Mouse (Mus musculus): ENCODE results near the gene Pitpnm3.
"Not testable (repeated sequence)": the region's sequence is repeated elsewhere in the genome, so short reads cannot be mapped to it uniquely, and the experiment has no call there.

The Pitpnm3 gene

DNA sequence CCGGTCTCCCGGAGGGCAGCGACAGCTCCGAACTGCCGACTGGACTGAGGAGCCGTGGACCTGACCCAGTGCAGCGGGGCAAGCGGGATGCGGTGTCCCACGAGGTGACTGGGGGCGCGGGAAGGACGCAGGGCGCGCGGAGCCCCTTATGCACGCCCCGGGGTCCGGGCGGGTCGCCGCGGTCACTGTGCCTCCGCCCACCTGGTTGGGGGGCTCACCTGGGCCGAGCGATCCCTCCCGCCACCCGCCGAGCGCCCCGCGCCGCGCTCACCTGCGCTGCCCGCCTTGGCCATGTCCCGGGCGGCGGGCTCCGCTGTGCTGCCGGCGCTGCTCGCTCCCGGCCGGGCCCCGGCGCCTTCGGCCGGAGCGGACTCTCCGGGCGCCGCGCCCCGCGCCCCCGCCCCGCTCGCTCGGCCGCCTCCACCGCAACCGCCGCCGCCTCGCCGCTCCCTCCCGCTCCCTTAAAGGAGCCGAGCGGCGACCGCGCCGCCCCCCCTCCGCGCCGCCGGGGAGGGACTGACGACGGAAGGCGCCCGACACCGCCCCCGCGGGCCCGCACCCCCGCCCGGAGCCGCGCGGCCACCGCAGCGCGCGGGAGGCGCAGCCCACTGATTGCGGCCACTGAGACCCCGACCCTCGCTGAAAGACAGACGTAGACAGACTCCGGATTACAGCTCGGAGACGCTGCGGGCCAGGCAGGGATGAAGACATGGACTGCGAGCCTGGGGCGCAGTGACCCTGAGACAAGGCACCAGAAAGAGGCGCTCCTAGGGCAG is at the start of gene Pitpnm3:
Gene Pitpnm3, minus strand, starts transcription at position 396 of the 776 bp plus-strand sequence.
- peak; percentile 72 to 84 for DNase-seq

DNA sequence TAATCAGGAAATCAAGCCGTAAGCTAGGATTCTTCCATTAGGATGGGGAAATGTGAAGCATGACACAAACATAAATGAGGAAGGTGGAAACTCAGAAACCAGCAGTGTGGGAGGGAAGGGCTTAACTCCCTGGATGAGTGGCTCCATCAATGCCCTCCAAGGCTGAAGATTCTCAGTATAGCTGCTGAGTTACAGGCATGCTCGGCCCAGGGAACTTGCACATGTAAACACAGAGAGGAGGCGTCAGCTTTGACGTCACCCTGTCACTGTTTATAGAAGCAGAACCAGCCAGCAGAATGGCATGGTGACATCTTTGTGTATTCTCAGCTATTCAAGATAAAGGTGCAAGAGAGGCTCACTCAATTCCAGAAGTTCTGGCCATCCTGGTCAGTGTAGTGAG is 48.7 kb upstream of the Pitpnm3 start:
- no peak for DNase-seq

DNA sequence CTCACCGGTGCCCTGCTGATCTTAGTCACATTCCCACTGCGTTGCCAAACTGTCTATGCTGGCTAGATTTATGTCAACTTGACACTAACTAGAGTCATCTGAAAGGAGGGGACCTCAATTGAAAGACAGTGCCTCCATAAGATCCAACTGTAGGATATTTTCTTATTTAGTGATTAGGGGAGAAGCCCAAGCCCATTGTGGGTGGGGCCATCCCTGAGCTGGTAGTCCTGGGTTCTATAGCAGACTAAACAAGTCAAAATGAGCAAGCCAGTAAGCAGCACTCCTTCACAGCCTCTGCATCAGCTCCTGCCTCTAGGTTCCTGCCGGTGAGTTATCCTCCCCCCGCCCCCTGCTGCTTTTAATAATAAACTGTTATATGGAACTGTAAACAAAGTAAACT is 45.6 kb upstream of the Pitpnm3 start:
- DNase-seq: no peak

DNA sequence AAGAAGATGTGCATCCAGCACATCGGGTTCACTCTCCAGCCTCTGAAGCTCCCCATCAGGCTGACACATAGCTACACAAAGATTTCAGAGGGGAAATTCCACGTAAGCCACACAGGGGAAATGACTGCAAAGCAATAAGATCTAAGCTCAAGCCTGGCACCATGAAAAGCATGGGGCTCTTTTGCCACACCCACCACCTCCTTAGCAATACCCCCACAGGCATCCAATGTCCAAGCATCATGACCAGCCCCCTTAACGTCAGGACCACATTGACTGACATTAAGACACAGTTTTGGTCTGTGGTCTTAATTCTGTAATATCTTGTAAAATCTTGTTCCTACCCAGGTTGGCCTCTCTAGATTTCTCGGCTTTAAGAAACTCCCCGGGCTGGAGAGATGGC is 45.0 kb upstream of the Pitpnm3 start:
- no peak for DNase-seq

DNA sequence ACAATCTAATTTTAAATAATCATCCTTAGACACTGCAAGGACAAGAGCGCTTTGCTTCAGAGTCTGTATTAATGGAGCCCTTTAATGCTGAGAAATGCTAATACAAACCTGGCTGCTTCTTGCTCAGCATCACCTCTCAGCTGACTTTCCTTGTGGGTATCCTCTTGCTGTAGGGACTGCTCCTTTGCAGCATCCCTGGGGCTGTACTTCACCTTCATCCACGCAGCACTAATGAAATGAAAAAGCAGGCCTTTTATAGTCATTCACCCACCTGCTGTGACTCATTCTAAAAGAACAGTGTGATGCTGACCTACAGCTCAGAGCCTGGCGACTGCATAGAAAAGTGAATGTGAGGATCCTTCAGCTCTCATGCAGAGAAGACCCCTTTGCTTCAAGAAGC is 41.0 kb upstream of the Pitpnm3 start:
- no peak for DNase-seq

DNA sequence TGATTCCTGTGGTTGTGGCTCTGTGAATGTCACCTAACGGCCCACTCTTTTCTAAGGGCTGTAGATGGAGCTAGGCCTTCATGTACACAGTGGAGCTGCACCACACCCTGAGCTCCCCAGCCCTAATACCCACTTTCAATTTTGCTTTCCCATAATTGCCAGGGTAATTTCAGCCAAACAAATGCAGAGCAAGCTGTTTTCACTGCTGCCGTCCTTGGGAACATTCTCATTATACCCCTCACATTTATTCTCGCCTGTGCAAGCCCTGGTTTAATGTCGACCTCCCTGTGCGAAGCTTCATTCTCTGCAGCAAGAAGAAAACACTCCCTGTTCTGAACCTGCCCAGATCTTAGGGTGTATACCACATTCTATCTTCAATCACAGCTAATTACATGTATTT is 40.4 kb upstream of the Pitpnm3 start:
- no peak for DNase-seq

DNA sequence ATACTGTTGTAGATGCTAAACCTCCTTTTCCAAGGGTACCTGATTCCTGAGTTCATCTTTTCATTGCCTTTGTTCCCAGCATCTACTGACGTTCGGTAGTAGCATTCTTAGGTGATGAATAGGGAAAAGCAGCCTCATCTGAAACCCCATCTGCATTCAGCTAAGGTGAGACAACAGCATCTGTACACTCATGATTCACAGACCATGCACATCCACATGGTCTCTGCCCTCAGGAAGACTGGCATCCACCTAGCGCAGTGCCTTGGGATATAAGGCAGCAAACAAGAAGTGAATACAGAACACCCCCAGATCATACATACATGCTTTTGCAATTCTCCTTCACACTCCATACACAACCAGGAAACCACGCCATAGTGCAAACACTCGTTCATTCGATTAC is 39.1 kb upstream of the Pitpnm3 start:
- no peak for DNase-seq

DNA sequence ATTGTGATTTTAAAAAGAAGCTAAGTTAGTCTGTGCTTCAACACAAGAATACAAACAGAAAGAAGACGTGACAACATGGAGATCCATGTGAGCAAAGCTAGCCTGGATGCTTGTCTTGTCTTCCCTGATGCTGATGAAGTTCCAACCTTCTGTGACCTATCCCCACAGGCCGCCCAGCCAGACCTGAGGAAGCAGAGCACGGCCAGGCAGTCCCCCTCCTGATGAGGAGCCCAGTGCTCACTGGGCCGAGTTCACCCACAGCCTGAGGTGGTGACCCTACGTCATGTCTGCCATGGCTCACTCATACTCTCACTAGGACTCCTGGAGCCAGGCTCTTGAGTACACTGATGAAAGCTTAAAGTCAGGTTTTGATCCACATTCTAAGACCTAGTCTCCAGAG is 37.9 kb upstream of the Pitpnm3 start:
- DNase-seq: no peak

DNA sequence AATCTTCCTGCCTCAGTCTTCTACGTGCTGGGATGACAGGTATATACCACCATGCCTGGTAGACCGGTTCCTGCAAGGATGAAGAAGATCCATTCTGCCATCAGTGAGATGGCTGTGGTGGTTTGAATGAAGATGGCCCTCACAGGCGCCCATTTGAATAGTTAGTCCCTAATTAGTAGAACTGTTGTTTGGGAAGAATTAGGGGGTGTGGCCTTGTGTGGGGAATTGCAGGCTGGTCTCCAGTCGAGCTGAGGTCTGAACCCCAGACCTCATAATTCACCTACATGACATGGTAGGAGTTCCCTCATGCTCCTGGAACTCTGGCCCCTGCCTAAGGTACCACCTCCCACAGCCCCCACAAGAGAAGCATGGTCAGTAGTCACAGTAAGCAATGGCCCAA is 36.3 kb upstream of the Pitpnm3 start:
- DNase-seq: not testable (repeated sequence)

DNA sequence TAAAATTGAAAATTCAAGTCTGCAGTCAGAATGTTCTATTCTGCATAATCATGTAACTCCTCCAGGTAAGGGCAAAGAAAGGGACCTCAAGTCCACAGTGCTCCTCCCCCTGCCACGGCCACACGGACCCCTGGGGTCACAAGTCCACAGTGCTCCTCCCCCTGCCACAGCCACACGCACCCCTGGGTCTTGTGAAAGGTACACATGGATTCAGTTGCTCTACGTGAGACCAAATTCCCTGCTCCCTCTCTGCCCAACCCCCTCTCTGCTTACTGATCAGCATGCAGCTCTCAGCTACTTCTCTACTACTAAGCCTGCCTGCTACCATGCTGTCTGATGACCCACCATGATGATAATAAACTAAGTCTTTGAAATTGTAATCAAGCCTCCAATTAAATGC is 34.3 kb upstream of the Pitpnm3 start:
- DNase-seq: no peak

DNA sequence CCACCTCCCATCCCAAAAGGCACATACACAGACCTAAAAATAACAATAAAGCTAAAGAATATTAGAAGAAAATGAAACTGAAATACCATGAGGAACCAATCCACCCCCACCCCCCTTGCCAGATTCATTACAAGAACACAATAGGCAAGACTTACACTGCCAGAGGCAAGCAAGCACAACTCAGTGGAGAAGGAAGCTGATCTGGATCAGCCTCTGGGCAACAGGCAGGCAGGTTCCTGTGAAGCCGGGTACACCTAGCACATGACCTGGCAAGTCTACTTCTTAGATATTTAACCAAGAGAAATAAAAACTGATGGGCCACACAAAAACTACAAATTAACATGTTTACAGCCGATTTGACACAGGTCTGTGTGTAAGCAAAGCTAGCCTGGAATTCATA is 27.6 kb upstream of the Pitpnm3 start:
- no peak for DNase-seq

DNA sequence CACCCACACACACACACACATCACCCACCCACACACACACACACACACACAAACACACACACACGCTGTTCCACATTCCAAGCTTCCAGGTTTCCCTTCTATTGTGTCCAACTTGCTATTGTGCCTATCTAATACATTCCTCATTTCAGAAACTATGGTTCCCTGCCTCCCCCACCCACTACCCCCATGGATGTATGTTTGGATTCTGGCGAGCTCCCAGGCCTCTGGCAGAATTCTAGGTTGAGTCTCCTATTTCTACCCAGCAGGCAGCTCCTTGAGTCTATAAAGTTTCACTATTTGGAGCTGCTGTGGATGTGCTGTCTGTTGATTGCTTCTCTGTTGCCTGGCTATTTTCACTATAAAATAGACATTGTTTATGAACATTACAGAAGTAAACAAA is 21.0 kb upstream of the Pitpnm3 start:
- no peak for DNase-seq

DNA sequence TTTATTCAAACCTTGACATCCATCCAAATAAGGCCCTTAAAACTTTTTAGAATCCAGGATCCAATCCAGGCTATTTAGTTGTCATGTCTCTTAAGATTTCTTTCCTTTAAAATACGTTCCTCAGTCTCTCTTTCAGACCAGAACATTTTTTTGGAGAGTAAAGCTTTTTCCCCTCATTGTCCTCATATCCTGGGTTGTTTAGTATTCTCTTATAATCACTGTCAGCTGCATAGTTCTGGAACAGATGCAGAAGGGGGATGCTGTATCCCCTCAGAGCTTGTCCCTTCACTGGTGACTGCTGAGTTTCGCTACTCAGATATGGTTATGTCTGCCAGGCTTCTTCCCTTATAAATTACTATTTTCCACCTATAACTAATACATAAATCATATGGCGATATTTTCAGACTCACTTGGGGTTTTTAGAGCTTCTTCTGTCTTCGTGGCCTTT is 20.4 kb upstream of the Pitpnm3 start:
- DNase-seq: no peak

DNA sequence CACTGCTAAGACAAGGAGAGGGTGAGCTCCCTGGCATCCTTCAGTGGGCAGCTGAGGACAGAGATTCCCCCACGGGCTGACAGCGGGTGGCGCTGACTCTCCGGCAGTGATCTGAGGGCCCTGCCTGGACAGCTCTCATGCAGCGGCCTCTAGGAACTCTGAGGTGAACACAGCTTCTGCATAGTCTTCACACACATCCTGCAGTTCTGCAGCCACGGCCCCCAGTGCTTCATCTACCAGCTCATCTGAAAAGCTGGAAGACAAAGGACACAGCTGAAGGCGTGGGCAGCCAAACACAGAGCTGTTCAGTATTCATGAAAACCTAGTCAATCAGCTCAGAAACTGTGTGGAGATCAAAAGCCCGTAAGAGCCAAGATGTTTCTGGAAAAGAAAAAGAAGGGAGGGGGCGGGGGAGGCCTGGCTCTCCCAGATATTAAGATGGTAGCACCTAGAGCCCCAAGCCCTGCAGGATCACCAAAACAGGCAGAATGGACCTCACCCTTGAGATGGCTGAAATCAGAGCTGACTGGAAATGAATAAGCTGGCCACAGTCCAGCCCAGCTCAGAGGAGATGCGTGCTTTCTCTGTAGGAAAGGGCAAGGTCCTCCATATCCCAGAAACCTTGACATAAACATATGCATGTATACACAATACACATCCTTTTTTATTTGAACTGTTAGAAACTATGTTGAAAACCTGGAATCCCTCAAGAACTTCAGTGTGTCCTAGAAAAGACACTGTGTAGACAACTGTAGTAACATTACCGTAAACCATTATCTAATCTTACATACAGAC is 19.8 kb upstream of the Pitpnm3 start:
- DNase-seq: no peak

DNA sequence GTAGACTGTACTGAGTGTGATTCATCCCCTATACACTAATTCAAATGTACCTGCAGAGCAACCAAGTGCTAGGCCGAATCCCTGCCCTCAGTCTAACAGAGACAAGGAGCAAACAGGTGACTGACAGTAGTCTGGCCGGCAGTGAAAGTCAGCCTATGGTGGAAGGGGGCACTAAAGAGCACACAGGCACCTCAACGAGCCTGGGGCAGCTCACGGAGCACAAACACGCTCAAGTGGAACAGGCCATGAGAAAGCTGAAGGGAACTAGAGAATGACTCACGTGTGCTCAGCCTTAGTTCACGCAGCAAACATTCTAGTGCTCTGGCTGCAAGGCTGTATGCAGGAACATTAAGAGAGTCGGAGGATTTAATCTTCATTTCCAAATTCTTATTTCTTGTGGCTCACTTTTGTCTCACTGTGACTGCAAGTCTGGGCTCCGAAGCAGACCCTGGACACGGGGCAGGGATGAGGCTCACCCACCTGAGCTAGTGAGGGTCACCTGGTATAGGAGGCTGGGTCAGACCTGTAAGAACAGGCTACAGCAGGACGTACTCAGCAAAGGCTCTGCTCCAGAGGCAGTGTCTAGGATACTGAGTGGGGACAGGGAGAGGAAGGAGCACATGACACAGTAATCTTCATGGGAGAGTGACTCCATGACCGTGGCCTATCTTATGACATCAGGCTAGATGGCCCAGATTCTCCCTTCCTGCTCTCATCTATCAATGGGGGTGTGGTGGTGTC is 17.7 kb upstream of the Pitpnm3 start:
- no peak for DNase-seq

DNA sequence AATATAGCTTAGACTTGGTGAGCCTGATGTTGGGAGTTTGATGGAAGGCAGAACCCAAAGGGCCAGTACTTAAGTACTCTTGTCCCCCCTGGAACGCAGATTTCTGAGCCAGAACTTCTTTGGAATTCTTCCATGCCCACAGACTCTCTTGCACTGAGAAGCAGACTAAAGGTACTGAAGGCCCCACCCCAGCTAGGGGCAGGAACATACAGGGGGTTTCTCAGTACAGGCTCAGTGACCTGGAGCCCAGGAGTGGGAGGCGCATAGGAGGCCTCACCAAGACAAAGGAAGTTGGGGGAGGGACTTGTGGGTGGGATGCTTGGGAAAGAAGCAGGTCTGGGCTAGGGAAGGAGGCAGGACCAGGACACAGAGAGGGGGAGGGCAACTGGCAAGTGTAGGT is 15.5 kb upstream of the Pitpnm3 start:
- no peak for DNase-seq

DNA sequence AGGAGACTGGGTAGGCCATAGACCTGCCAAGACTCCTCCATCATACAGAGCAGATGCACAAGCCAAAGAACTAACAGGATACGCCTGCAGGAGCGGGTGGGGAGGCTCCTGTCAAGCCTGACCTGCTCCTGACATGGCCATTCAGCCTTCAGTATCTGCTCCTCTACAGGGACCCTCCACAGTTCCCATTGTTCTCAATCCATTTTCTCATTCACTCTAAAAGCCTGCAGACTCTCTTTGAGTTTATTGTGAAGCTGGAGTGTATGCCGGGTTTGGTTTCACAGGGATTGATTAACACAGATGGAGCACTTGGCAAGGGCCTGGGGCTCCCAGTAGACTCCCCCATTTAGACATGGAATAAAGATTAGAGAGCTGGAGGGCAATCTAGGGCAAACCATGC is 12.3 kb upstream of the Pitpnm3 start:
- no peak for DNase-seq

DNA sequence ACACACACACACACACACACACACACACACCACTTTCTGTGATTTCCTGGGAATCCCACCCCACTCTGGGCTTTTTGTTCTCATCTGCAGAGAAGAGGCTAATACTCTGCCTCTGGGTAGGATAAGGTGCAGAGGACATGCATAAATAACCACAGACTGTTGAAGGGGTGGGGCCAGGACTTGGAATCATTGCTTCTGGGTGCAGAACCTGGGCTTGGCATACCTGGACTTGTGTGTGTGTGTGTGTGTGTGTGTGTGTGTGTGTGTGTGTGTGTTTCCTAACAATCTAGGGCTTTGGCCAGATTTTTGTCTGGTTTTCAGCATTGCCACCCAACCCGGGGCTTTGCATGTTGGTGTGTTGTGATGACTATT is 10.3 kb upstream of the Pitpnm3 start:
- DNase-seq: no peak

DNA sequence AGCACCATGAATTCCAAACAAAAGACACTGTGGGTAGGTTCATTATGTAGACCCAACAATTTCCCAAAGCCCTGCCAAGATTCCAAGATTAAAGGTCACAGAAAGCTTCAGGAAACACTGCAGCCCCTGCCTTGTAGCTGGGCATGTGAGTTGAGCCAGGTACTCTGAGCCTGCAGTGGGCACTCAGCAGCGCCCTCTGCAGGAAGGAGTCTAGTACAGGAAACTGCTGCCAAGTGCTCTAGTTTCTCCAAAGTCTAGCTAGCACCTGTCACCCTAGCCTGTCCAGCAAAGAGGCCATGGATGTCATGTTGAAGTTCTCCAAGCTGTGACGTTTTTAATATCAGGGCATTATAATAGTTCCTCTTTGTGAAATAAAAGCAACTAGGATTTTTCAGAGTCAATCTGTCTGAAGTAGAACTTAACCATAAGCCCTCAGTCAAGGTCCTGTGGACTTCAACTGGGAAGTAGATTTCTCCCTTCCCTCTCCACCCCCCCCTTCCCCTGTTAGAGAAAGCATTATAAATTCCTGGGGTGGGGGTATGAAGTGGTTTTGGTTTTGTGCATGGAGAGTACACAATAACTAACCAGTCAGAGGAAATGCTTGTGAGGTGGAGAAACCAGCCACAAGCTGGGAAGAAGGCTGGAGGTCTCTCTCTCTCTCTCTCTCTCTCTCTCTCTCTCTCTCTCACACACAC is 9.8 kb upstream of the Pitpnm3 start:
- DNase-seq: peak; percentile 76 to 77

DNA sequence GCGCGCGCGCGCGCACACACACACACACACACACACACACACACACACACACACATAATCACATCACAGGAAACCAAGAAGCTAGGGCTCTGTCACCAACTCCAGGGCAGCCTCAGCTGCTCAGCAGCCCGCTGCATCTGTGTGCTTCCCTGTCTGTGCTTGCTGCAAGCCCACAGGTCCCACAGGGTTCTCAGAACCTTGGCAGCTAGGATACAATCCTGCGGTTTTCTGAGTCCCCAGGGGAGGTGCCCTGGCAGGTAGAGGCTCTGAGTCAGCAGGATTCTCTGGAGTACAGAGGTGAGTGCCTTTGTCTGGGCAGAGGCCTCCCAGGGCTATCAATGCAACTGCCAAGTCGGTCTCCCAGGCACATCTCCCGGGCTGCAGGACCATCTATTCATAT is 7.3 kb upstream of the Pitpnm3 start:
- DNase-seq: no peak

DNA sequence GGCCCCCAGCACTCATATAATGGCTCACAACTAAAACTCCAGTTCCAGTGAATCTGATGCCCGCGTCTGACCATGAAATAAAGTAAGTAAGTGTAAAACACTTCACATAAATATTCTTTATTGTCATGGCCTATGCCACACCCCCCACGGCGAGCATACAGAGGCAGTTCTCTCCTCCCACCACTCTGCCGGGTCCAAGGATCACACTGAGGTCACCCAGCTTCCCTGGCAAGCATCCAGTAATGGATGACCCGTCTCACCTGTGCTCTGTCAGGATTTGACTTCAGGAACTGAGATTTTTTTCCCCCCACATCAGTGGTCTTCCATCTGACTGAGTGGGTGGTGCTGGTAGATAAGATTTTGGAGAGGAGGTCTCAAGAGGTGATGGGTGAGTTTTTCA is 4.6 kb upstream of the Pitpnm3 start:
- no peak for DNase-seq

DNA sequence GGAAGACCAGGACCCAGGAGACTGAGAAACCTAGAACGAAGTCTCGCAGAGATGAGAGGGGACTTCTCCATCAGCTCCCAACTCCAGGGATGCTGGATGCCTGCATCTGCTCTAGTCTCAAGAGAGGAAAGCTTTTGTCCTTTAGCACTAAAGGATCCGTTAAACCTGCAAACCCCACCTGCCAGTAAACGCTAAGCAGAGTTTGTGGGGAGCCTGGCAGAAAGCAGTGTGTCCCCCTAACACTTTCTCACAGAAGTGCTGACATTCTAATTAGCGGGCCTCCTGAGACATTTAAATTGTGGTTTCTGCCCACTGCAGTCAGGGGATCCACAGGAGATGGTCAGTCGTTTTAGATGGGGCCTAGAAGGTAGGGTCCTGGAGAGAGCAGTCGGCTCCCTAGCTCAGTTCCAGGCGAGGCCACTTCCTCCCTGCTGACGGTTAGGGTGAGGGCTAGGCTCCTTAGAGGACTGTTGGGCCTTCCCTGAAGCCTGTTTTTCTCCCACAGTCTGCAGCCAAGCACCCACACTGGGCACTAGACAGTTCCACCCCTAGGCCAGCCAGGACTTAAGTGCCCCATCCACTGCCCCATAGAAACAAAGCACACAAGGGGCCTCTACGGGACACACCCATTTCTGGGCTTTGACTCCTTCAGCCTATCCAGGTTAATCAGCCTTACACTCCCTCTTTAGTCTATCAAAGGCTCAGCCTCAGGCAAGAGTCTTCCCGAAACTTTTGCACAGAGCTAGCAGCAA is 829 bp upstream of the Pitpnm3 start:
- DNase-seq: no peak

Data from cerebellum, postnatal 36 days (tissue).